Mouse (Mus musculus) frontal cortex, adult (tissue): ENCODE data around the gene Arl10.

ENCODE experiments used
- ATAC-seq: cut with Nextera tagmentation; 2 replicates; pipeline ENCODE4 v1.9.2; 2017; ENCODE audit warnings: mild to moderate bottlenecking, moderate library complexity, mixed read lengths; ENCODE audit not compliant: low TSS enrichment

The Arl10 gene

GRCm38 (mm10) chr13:54574854-54575481 lies at the start of gene Arl10:
Arl10 (plus strand) TSS chr13:54575015.
- ATAC-seq: peak; percentile 81

GRCm38 (mm10) chr13:54527140-54527539 lies 47.7 kb upstream of the Arl10 start:
- no peak for ATAC-seq

GRCm38 (mm10) chr13:54532134-54532533 lies 42.7 kb upstream of the Arl10 start:
- no peak for ATAC-seq

GRCm38 (mm10) chr13:54548036-54548435 lies 26.8 kb upstream of the Arl10 start:
- no peak for ATAC-seq

- ATAC-seq: no peak
Measured at GRCm38 (mm10) chr13:54556176-54556575, 18.6 kb upstream of the Arl10 start.

- no peak for ATAC-seq
Measured at GRCm38 (mm10) chr13:54556796-54557195, 18.0 kb upstream of the Arl10 start.

GRCm38 (mm10) chr13:54557652-54558051 lies 17.2 kb upstream of the Arl10 start:
- peak; percentile 60 for ATAC-seq

- ATAC-seq: no peak
Measured at GRCm38 (mm10) chr13:54559656-54560055, 15.2 kb upstream of the Arl10 start.

- ATAC-seq: peak; percentile 46
Measured at GRCm38 (mm10) chr13:54560608-54561007, 14.2 kb upstream of the Arl10 start.

- ATAC-seq: no peak
Measured at GRCm38 (mm10) chr13:54562562-54562961, 12.3 kb upstream of the Arl10 start.

GRCm38 (mm10) chr13:54564232-54565200 lies 10.3 kb upstream of the Arl10 start:
- ATAC-seq: peak; percentile 17; the same call in 1 of the 2 replicates

- ATAC-seq: peak; percentile 94
Measured at GRCm38 (mm10) chr13:54565201-54565581, 9.6 kb upstream of the Arl10 start, which contains the start of gene 4833439L19Rik. 4833439L19Rik (minus strand) TSS chr13:54565435.

GRCm38 (mm10) chr13:54565594-54566345 lies 9.0 kb upstream of the Arl10 start:
- ATAC-seq: peak; percentile 34

- no peak for ATAC-seq
Measured at GRCm38 (mm10) chr13:54568380-54568779, 6.4 kb upstream of the Arl10 start.

- ATAC-seq: no peak
Measured at GRCm38 (mm10) chr13:54569282-54569681, 5.5 kb upstream of the Arl10 start.

GRCm38 (mm10) chr13:54570736-54571135 lies 4.1 kb upstream of the Arl10 start:
- no peak for ATAC-seq

GRCm38 (mm10) chr13:54571637-54572036 lies 3.2 kb upstream of the Arl10 start:
- no peak for ATAC-seq

- ATAC-seq: no peak
Measured at GRCm38 (mm10) chr13:54572621-54573020, 2.2 kb upstream of the Arl10 start.

GRCm38 (mm10) chr13:54575489-54575888 lies 674 bp downstream of the Arl10 start:
- ATAC-seq: no peak

GRCm38 (mm10) chr13:54577652-54578507 lies 3.1 kb downstream of the Arl10 start:
- ATAC-seq: no peak

- no peak for ATAC-seq
Measured at GRCm38 (mm10) chr13:54581385-54581784, 6.6 kb downstream of the Arl10 start.
